Mouse (Mus musculus): ENCODE measurements around the gene Comtd1.

GRCm38 (mm10) chr14:21800641-21801040, 48.1 kb downstream of the Comtd1 start:
- TF ChIP-seq GATA1 (IDR thresholded peaks at IDR 0.05; ENCODE audit: low read length) (no peak), TAL1 (IDR thresholded peaks at IDR 0.05; ENCODE audit: low read length) (no peak)
